Mouse (Mus musculus): ENCODE data around the gene Igsf21.

Igsf21 gene

GRCm38 (mm10) chr4:140100141-140100540 lies 146.4 kb downstream of the Igsf21 start:
- no peak for DNase-seq (ENCODE audit: low spot score in 2 of 2)

- DNase-seq (ENCODE audit: low spot score in 2 of 2), result no peak
Observed at GRCm38 (mm10) chr4:140096283-140096682, 150.3 kb downstream of the Igsf21 start.

DNA sequence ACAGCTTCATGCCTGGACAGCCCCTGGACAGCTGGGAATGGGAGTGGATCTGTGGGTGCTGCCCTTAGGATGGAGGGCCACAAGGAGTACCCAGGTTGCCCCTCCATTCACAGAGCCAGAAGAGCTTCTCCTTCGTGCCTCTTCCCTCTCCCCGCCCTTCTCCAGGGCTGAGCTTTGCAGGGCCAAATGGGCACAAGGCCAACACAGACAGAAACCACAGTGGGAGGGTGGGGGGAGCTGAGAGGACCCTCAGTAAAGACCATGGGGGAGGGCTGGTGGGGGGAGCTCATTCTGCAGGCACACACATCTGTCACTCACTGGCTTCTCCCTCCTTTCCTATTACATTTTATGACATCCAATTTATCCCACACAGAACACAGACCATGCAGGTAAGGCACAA lies 151.7 kb downstream of the Igsf21 start:
- DNase-seq (ENCODE audit: low spot score in 2 of 2), result no peak

- no peak for DNase-seq (ENCODE audit: low spot score in 2 of 2)
Observed at GRCm38 (mm10) chr4:140092367-140092766, 154.2 kb downstream of the Igsf21 start.

DNA sequence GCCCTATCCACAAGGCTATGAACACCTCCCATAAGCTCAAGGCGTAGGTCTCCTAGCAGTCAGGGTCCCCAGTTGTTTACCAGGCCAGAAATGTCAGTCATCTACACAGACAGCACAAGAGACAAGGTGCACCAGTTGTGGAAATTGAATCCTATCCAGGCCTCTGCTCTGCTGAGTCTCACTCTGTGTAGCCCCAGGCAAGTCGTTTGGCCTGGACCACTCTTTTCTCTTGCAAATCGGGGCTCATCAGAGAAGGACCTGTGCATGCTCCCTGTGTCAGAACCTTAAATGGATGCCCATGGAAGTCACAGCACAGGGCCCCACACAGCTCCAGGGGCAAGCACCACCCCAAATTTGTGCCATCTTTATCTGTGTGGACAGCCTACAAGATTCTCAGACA lies 154.9 kb downstream of the Igsf21 start:
- no peak for DNase-seq (ENCODE audit: low spot score in 2 of 2)

- no peak for DNase-seq (ENCODE audit: low spot score in 2 of 2)
Observed at GRCm38 (mm10) chr4:140089676-140090075, 156.9 kb downstream of the Igsf21 start.

DNA sequence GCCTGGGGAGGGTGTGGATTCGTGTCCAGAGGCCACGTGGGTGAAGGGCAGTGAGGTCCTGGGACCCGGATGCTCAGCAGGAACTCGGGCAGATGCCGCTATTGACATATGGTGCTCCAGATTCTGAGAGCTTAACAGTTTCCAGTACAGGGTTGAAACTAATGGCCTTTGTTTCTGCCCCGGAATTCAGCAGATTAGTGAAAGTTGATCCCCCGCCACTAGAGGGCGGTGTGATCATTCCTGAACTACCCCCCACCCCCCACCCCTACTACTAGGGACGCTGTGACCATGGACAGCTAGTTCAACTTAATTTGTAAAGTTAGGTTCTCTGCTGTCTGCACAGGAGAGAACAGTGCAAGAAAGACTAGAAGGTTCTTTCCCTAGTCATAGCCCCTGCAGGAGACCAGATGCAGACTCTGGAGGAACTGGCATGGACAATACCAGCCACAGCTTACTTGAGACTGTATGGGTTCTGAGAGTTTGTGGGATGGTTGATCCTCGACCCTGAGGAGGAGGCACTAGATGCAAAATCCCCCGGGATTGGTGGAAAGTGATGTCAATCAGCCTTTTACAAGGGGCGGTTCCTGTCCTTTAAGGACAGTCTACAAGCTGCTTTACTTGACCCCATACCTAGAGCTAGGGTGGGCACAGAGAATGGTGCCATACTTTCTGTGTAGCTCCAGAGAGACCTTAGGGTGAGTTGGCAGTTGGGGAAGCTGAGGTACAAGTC lies 157.7 kb downstream of the Igsf21 start:
- no peak for DNase-seq (ENCODE audit: low spot score in 2 of 2)

DNA sequence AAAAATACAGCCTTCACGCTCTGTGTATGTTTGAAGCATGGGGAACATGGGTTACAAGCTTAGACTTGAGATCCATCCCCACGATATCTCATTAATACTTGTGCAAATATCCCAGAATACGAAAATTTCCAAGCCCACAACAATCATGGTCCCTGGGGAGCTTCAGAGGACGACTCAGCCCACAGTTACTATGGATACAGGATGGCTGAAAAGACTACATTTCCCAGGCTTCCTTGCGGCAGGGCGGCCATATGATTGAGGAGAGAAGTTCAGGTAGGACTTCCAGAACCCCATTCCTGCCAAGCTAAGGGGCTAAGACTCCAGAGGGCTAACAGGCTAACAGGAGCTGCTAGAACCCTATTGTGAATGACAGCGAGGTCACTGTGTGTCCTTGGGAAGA lies 160.4 kb downstream of the Igsf21 start:
- DNase-seq (ENCODE audit: low spot score in 2 of 2), result no peak

GRCm38 (mm10) chr4:140084521-140085011 lies 162.0 kb downstream of the Igsf21 start:
- DNase-seq (ENCODE audit: low spot score in 2 of 2), result peak; percentile 36 to 46

DNA sequence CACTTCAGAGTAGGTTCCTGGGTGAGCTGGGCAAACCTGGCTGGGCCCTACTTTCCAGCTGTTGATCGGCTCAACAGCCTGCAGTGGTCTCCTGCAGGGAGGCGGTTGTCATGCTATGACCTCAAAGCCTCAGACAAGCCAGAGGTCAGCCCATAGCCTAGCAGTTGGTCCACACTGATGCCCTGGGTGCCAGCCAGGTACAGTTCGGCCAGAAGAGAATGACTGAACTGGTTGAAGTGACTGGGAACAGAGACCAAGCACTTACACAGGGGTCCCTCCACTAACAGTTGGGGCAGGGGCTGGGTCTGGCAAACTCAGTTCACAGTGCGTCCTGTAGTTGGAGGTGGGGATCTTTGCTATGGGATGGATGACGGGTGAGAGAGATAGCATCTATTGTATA lies 162.5 kb downstream of the Igsf21 start:
- DNase-seq (ENCODE audit: low spot score in 2 of 2), result no peak

GRCm38 (mm10) chr4:140078416-140078815 lies 168.2 kb downstream of the Igsf21 start:
- DNase-seq (ENCODE audit: low spot score in 2 of 2), result no peak

GRCm38 (mm10) chr4:140077615-140078014 lies 169.0 kb downstream of the Igsf21 start:
- DNase-seq (ENCODE audit: low spot score in 2 of 2), result peak; percentile 25 to 49

GRCm38 (mm10) chr4:140076852-140077563 lies 169.6 kb downstream of the Igsf21 start:
- DNase-seq (ENCODE audit: low spot score in 2 of 2), result no peak

DNA sequence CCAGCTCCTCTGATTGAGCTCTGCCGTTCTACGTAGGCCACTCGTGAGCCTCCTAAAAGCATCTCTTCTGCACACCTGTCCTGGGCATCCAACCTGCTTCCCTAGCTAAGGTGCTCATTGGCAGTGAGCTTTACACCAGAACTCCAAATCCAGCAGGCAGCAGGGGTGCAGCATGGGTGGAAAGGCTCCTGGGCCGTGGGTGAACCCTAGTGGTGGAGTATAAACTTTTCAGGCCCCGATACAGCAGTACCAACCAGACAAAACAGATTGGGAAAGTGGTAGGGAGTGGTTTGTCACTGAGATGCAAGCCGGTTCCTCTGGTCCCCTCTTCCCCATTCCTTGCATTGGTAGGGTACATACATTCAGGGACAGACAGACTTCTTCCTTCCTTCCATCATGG lies 170.2 kb downstream of the Igsf21 start:
- DNase-seq (ENCODE audit: low spot score in 2 of 2), result no peak

DNA sequence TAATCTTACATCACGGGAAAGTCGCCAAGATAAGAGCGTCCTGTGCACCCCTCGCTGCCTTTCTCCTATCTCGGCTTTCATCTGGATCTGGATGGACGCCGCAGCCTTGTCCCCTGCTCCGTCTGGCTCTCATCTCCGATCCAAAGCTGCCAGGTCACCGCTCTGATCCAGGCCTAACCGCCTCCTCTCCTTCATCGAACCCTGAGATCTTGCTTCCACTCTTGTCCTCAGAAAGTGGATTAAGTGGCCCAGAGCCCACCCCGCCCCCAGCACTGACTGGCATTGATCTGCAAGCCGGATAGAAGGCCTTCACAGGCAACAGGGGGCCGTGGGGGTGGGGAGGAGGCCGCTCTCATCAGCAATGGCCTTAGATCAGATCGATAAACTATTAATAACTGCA lies 175.5 kb downstream of the Igsf21 start:
- DNase-seq (ENCODE audit: low spot score in 2 of 2), result no peak

- DNase-seq (ENCODE audit: low spot score in 2 of 2), result no peak
Observed at GRCm38 (mm10) chr4:140070331-140070652, 176.3 kb downstream of the Igsf21 start.

DNA sequence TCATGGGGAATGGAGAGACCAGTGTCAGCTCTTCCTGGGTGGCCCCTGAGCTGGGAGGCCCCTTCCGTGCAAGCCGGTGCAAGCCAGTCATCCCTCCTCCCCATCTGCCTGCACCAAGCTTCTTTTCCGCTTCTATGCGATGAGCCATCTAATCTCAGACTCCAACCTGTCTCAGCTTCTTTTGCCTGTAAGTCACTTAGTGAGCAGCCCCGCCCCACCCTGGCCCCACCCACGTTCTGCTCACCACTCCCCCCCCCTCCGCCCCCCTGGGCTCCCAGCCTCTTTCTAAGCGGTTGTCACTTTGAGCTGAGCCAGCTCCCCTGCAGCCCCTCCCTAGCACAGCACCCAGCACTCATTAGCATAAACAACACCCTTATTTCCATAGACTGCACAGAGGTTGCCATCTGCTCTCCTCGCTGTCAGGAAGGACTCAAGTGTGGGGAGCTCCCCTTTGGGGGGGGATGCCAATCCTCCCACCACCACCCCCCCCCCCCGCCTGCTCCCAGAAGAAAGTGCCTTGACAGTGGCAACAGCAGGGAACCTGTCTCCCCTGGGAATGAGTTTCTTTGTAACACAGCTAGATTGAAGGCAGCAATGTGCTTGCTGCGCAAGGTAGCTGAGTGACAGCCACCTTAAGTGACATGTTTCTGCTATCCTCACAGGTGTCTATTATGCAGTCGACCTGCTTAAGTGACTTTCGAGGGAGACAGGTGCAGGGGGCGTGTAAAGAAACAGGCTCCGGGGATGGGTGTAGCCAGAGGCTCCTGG lies 176.8 kb downstream of the Igsf21 start:
- DNase-seq (ENCODE audit: low spot score in 2 of 2), result no peak

DNA sequence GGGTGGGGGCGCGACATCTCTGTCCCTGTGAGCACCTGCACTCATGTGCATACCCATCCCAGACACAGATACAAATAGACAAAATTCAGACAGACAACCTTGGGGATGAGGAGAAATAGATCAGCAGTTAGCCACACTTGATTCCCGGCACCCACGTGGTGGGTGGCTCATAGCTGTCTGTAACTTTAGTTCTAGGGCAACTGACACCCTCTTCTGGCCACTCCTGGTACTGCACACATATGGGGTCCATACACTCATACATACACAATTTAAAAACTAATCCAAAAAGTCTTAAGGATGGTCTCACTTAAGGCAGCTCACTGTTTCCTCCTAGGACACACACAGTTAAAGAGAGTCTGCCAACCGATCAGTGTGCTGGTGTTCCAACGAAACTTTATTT lies 178.1 kb downstream of the Igsf21 start:
- DNase-seq (ENCODE audit: low spot score in 2 of 2), result no peak

DNA sequence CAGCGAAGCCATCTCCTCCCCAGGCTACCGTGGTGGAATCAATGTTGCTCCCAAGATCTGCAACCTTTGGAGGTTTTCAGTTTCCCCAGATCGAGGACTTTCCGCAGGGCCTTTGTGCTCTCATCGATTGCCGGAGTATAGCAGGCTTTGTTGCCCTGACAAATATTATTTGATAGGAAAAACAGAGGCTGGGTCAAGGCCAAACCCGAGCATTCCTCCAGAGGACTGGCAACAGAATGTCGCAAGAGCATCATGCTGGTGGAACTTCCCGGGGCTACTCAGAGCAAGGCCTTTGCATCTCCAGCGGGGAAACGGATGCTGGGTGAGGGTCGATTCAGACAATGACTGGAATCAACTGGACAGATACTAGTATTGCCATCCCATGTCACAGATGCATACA lies 180.6 kb downstream of the Igsf21 start:
- DNase-seq (ENCODE audit: low spot score in 2 of 2), result no peak

DNA sequence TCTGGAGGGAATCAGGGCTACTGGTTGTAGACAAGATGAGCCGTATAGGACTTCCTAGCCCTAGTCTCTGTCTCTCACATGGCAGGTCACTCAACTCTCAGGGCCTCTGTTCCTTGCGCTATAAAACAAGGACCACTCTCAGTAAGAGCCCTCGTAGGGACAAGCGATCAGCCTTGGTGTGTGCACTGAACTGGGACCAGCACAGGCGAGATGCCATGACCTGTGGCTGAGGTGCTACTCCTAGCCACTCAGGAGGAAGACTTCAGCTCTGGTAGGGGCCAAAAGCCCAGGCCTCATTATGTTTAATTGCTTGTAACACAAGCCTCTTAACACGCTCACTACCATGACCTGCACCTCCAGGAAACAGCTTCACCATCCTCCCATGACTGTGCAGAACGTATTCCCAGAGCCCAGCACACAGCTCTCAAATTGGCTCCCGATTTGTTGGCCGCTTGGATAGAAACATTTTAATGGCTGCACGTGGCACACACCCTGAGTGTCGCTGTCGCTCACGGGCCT lies 183.4 kb downstream of the Igsf21 start:
- no peak for DNase-seq (ENCODE audit: low spot score in 2 of 2)

DNA sequence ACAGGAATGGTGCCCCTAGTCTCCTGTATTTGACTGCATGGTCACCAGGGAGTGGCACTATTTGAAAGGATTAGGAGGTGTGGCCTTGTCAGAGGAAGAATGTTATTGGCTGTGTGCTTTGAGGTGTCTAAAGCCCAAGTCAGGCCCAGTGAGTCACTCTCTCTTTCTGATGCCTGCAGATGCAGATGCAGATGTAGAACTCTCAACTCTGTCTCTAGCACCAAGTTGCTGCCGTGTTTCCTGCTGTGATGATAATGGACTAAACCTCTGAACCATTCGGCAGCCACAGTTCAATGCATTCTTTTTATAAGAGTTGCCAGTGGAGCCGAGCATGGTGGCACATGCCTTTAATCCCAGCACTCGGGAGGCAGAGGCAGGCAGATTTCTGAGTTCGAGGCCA lies 186.3 kb downstream of the Igsf21 start:
- no peak for DNase-seq (ENCODE audit: low spot score in 2 of 2)

DNA sequence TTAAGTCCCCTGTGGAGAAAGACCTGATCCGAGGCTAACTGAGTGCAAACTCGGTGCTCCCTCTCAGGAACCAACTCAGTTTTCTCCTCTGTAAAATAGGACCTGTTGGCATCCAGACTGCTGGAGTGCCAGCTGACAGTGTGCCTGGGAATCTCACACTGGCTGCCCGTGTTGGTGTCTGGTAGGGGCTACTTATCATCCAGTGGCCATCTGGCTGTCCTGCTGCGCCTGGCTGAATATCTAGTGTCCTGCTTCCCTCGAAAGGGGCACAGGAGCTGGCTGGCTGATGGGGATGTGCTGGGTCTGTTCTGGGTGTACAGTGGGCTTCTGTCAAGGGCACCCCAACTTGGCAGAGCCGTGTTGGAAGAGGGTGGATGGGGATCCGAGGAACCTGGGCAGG lies 193.5 kb downstream of the Igsf21 start:
- DNase-seq (ENCODE audit: low spot score in 2 of 2), result no peak

All from heart, adult 9 months (tissue).